Mouse (Mus musculus): ENCODE measurements around the gene Smarce1. TPM values are rescaled to one million over a fixed set of nuclear protein-coding genes. Genes with fewer than 3 reads are reported as not detected.

The Smarce1 gene
- polyA plus RNA-seq, 1 experiment, result 37.0 TPM

- Histone ChIP-seq H3K27me3 (ENCODE audit: control insufficient read depth, insufficient read depth, low read length) (no peaks in the 10 kb centered on the region), H3K36me3 (ENCODE audit: control insufficient read depth, insufficient read depth, low read length) (no peaks in the 10 kb centered on the region), H3K4me3 (ENCODE audit: control insufficient read depth, insufficient read depth, low read length) (no peak overlapping the region), H3K27ac (ENCODE audit: control insufficient read depth, insufficient read depth, low read length) (peak overlapping the region; percentile 76; the same call in 1 of the 2 replicates), H3K4me1 (replicated peaks; ENCODE audit: control insufficient read depth, insufficient read depth, low read length) (peaks cover 49% of the 10 kb centered on the region)
- no peak for TF ChIP-seq CTCF (IDR thresholded peaks at IDR 0.05; ENCODE audit: borderline replicate concordance, control insufficient read depth, extremely low read depth, insufficient read depth, low read length, poor library complexity)
- TF ChIP-seq POLR2A (IDR thresholded peaks at IDR 0.05; ENCODE audit: control insufficient read depth, extremely low read depth, insufficient read depth, low read length, poor library complexity), result no peak
- 37% methylated on average over 5 of the region's 5 CpGs for WGBS
- DNase-seq, result no peak
Measured at GRCm38 (mm10) chr11:99161648-99162047, 69.2 kb downstream of the Smarce1 start.

DNA sequence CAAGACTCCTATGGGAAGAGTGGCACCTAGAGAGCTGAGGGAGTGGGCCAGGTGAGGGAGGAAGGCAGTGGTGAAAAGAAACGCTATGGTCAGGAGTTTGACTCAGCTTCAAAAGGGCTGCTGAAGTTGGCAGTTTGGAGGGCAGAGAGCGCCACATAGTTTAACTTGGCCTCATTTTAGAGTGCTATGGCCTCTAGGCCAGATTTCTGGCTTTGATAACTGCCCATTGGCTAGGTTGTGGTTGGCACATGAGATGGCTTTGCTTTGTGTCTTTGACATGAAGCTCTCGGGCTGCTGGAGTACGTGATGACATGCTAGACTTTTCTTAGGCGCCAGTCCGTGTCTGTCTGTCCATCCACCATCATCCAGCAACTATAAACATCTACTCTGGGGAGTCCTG lies 70.6 kb downstream of the Smarce1 start:
- TF ChIP-seq POLR2A (IDR thresholded peaks at IDR 0.05; ENCODE audit: control insufficient read depth, extremely low read depth, insufficient read depth, low read length, poor library complexity) (no peak), CTCF (IDR thresholded peaks at IDR 0.05; ENCODE audit: borderline replicate concordance, control insufficient read depth, extremely low read depth, insufficient read depth, low read length, poor library complexity) (no peak)
- no peak for DNase-seq
- H3K4me3 ChIP-seq (ENCODE audit: control insufficient read depth, insufficient read depth, low read length), result no peak overlapping the region
- WGBS, result 90% methylated on average over 6 of the region's 6 CpGs
- no peak overlapping the region for H3K27ac ChIP-seq (ENCODE audit: control insufficient read depth, insufficient read depth, low read length)
- H3K27me3 ChIP-seq (ENCODE audit: control insufficient read depth, insufficient read depth, low read length), result no peaks in the 10 kb centered on the region
- peaks cover 47% of the 10 kb centered on the region for H3K4me1 ChIP-seq (replicated peaks; ENCODE audit: control insufficient read depth, insufficient read depth, low read length)
- H3K36me3 ChIP-seq (ENCODE audit: control insufficient read depth, insufficient read depth, low read length), result no peaks in the 10 kb centered on the region

Other genes starting within 250 kb of the Smarce1 start
- 1.3 and 1.9 TPM in 2 replicates for gene Gjd3, start 248.0 kb downstream of the Smarce1 start, polyA plus RNA-seq (2012; rRNA removed)
- gene Top2a, start 206.8 kb downstream of the Smarce1 start, polyA plus RNA-seq (2012; rRNA removed), result 59.2 and 85.6 TPM in 2 replicates
- 176 and 220 TPM in 2 replicates for gene Igfbp4, start 189.8 kb downstream of the Smarce1 start, polyA plus RNA-seq (2012; rRNA removed)
- gene Tns4, start 141.7 kb downstream of the Smarce1 start, polyA plus RNA-seq (2012; rRNA removed), result 5.2 and 7.5 TPM in 2 replicates
- gene Ccr7, start 75.9 kb downstream of the Smarce1 start, polyA plus RNA-seq (2012; rRNA removed), result 202 and 240 TPM in 2 replicates
- gene Krt222, start 13.1 kb upstream of the Smarce1 start, polyA plus RNA-seq (2012; rRNA removed), result 0.23 and 0.40 TPM in 2 replicates
- 0.10 and 0.12 TPM in 2 replicates for gene Krt24, start 54.2 kb upstream of the Smarce1 start, polyA plus RNA-seq (2012; rRNA removed)
- gene Krt25, start 91.9 kb upstream of the Smarce1 start, polyA plus RNA-seq (2012; rRNA removed), result 0.16 and 0.18 TPM in 2 replicates
- gene Krt26, start 106.9 kb upstream of the Smarce1 start, polyA plus RNA-seq (2012; rRNA removed), result not detected in 2 replicates
- 0.05 and 0.13 TPM in 2 replicates for gene Krt27, start 120.1 kb upstream of the Smarce1 start, polyA plus RNA-seq (2012; rRNA removed)
- not detected in 2 replicates for gene Krt28, start 143.9 kb upstream of the Smarce1 start, polyA plus RNA-seq (2012; rRNA removed)
- gene Krt10, start 158.3 kb upstream of the Smarce1 start, polyA plus RNA-seq (2012; rRNA removed), result 4.9 and 6.4 TPM in 2 replicates
- gene Krt12, start 191.2 kb upstream of the Smarce1 start, polyA plus RNA-seq (2012; rRNA removed), result 0.27 and 0.34 TPM in 2 replicates
- 0.65 and 1.0 TPM in 2 replicates for gene Krt20, start 207.1 kb upstream of the Smarce1 start, polyA plus RNA-seq (2012; rRNA removed)

Data from thymus, adult 2 months (tissue).